Mouse (Mus musculus) gastrocnemius, adult 18-20 months (tissue): ENCODE results near the gene Mief2. TPM values are rescaled to one million over a fixed set of nuclear protein-coding genes. Genes with fewer than 3 reads are reported as not detected.

Source experiments
- DNase-seq: peaks from one replicate; pipeline ENCODE4 v3.0.0; 2021; ENCODE audit warnings: low spot score
- long read RNA-seq, 2 experiments: library from polyadenylated mRNA; stranded (forward); transcript quantifications; one replicate each; pipeline ENCODE4 v2.0.0; 2021
- total RNA-seq, 2 experiments: library from RNA; stranded (reverse); gene quantifications; 2 replicates each; pipeline ENCODE4 v1.2.3; 2021

Gene Mief2
- total RNA-seq, result 10 to 100 TPM; 75.2 to 94.4 TPM
- long read RNA-seq, experiment 1, transcript Mief2-203 (3 exons, 716 nt), result minor isoform, 5 of 120 reads
- long read RNA-seq, experiment 1, transcript Mief2-201 (4 exons, 2,522 nt), result major isoform, 65 of 120 reads
- long read RNA-seq, experiment 1, partial matches to known transcripts, result 27 of 120 reads
- long read RNA-seq, experiment 1, other reads (novel, unspliced or antisense), result 23 of 120 reads
- long read RNA-seq, experiment 2, transcript Mief2-203 (3 exons, 716 nt), result minor isoform, 6 of 89 reads
- long read RNA-seq, experiment 2, transcript Mief2-201 (4 exons, 2,522 nt), result major isoform, 50 of 89 reads
- long read RNA-seq, experiment 2, partial matches to known transcripts, result 15 of 89 reads
- long read RNA-seq, experiment 2, other reads (novel, unspliced or antisense), result 18 of 89 reads

DNA sequence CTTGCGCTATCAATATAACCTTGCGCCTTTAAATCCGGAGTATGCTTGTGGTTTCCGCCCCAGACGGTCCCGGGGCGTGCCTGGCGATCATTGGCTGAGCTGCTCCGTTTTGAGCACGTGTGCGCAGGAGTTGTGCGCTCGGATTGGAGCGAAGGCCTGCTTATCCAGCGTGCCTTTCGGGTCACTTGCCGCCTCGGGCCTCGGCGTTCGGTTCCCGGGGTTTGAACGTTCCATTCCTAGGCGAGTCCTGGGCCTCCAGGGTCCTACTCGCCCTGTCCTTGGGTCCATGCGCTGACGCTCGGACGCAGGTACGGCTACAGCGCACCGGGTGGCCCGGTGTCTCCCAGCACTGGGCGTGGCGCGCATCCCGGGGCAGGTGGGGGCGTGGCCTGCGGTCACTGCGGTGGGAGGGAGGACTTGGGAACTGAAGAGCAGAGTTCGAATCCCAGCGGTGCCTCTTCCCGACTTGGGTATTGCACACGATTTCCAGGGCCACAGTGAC, at the start of gene Mief2:
Mief2 (plus strand) TSS at position 139 of the 502 bp plus-strand sequence.
- DNase-seq, result peak; percentile 96

DNA sequence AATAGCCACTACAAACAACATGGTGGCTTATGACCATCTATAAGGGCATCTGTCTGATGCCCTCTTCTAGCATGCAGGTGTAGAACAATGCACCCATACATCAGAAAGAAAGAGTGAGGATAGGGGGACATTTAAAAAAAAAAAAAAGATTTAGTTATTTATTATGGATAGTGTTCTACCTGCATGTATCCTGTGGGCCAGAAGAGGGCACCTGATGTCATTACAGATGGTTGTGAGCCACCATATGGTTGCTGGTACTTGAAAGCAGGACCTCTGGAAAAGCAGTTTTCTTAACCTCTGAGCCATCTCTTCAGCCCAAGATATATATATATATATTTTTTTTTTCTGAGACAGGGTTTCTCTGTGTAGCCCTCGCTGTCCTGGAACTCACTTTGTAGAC, 32.0 kb upstream of the Mief2 start:
- no peak for DNase-seq

DNA sequence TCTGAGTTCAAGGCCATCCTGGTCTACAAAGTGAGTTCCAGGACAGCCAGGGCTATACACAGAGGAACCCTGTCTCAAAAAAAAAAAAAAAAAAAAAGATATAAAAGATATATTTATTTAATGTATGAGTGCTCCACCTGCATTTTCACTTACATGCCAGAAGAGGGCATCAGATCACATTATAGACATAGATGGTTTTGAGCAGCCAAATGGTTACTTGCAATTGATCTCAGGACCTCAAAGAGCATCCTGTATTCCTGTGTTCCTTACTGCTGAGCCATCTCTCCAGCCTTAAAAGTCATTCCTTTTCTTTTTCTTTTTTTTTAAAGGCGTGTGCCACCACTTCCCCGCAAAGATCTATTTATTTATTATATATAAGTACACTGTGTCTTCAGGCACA, 30.6 kb upstream of the Mief2 start:
- peak; percentile 8 for DNase-seq

DNA sequence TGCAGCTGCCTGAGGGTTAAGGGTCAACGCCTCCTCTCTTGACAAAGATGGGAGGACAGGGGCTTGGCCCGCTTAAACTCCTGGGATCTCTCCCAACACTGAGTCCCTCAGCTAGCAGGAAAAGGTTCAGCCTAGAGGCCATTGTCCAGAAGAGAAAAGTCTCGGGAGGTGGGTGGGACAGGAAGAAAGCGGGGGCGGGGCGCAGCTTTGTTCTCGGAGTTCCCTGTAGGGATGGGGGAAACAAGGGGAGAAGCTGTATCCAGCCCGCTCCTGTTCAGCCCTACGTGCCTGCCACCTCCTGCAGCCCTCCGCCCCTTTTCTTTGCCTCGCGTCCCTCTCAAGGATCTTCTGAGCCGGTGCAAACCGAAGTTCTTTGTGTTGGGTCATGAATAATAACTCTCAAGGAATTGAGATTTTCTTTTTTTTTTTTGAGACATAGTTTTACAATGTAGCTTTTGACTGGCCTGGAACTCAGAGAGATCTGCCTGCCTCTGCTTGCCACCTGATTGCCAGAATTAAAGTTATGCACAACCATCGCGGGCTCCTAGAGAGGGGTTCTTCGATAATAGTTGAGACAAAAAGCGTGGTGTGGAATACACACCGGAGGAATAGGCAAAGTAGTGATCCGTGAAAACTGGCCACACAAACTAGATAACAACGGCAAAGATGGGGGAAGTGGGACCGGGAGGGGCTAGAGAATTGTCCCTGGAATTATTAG, 29.2 kb upstream of the Mief2 start:
- peak; percentile 65 for DNase-seq

DNA sequence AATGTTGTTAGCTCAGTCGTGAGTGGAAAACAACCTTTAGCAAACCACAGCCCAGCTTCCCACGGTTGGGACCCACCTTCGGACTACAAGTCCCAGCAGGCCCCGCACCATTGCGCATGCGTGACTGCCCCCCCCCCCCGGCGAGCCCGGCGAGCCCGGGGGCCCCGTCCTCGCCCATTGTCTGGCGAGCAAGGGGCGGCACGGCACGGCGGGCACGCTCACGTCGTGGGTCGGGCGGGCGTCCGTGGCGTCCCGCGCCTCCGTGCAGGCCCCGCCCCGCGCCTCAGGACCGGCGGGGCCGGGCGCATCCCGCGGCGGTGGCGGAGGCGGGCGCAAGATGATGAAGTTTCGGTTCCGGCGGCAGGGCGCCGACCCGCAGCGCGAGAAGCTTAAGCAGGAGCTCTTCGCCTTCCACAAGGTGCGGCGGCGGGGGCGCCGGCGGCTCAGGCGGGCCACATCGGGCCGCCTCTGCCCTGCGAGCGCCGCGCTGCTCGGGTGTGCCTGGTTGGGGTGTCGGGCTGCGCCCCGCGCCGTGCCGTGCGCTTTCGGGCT, 28.6 kb upstream of the Mief2 start, which contains the start of gene Llgl1:
Llgl1 (plus strand) TSS at position 200 of the 552 bp plus-strand sequence.
- peak; percentile 75 for DNase-seq

DNA sequence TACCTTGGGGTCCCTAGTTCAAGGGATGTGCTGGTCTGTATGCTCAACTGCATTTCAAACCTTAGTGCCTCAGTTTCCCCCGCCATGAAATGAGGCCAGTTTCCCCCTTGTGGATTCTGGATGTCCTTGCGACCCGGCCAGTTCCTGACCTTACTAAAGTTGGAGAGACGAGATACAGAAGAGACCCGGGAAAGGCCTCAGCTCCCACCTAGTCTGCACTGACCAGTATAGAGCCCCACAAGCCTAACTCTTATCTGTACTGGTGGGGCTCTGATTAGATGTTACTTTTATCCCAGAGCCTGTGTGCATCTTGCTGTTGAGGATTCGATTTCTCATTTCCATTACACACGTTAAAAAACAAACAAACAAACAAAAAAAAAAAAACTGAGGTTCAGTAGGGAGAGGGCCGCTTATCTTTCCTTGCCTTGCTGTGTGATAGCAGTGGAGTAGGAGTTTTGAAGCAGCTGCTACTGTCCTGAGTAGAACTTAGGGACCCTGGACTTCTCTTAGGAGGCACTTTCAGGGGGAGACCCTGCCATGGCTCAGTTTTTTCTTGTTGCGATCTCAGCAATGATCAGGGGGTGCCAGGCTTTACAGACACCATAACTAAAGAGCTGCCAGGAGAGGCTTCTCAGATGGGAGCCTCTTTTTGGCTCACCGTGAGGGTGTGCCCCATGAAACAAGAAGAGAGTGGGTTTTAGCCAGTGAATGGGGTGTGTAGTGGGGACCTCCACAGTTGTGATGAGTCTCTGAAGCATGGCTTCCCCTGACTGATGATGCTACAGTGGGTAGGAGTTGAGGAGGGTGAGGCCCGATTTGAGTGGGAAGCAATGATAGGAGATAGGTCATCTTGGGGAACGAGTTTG, 27.6 kb upstream of the Mief2 start:
- peak; percentile 1 for DNase-seq

DNA sequence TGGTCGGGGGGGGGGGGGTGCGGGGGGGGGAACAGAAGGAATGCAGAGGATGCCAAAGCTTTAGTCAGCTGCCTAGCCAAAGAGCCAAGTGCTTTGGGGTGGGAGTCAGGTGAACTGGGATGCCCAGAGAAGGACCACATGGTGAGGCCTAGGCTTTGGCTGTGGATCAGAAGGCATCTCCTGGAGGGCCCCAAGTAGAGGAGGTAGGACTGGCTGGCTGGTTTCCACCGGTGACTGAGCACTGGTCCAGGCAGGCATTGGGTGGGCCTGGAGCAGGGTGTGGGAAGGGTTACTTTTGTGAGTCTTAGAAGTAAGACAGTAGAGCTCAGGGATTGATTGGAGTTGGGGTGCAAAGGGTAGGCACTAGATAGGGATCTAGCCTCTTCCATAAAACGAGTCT, 26.6 kb upstream of the Mief2 start:
- peak; percentile 0 for DNase-seq

DNA sequence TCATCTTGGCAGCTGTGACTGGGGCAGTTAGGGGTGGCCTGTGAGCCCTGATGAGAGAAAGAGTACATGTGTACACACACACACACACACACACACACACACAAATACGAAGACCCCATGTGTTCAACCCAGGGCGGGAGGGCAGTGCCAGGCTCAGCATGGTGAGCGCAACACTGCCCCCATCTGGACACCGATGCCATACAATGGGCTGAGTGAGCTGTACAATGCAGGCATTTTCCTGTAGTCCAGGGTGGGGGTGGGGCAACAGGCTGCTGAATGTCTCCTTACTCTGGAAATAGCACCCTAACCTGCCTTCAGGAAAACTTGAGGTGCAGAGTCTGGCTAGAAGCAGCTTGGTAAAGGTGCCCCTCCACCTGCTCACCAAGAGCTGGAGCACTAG, 25.1 kb upstream of the Mief2 start:
- DNase-seq, result peak; percentile 29

DNA sequence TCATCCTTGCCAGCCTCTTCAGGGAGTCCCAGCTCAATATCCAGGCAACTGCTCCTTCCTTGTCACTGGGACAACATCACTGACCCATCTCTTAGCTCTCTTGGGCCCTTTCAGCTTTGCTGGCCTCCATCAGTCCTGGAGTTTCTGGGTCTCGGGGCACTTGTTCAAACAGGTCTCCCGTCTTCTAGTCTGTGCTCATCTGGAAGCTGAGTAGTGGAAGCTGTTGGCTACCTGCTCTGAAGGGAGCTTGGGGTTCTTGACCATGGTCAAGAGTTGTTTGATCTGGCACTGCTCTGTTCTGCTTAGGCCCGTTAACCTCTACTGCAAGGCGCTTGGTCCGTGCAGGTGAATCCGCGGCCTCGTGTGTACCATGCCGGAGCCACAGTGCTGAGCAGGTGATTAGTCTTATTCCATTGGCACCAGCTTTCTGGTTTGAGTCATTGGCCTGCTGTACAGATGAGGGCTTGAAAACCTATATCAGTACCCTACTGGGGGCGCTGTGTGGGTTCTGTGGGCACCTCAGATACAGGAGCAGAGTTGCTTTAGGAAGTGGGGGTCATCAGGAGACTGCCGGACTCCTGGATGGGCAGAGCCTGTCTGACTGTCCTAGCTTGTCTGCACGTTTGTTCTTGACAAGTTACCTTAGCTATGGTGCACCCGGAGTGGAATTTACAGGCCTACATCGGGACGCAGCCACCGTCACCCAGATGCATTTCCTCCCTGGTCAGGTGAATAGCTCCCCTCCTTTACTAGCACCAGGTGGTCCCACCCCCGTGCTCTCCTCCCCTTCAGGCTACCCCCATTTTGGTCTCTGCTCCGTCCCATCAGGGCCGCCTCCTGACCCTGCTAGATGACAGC, 23.9 kb upstream of the Mief2 start:
- DNase-seq, result peak; percentile 0

DNA sequence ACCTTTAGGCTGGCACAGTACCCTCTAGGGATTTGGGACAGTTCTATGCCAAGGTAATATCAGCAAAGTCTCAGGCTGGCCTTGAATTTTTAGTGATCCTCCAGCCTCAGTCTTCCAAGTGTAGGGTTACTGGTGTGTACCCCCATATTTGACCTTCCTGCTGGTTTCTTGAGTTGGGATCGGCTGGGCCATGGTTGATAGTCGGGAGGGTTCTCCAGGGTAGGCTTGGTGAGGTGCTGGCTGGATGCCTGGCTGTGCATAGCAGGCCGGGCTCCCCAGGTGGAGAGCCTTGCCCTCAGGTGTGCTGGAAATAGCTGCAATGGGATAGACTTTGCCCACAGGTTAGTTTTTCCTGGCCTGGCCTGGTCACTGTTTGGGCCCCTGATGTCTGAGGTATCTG, 22.9 kb upstream of the Mief2 start:
- peak; percentile 0 for DNase-seq

DNA sequence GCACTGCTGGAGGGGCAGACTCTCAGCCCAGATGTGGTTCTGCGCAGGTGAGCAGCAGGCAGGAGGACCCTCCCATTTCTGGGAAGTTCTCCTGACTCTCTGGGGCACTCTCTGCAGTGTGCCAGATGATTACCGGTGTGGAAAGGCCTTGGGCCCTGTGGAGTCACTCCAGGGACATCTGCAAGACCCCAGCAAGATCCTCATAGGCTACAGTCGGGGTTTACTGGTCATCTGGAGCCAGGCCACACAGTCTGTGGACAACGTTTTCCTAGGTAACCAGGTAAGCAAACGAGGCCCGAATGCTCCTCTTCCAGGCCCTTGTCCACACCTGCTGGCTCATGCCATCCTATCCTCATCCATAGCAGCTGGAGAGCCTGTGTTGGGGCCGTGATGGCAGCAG, 22.1 kb upstream of the Mief2 start:
- peak; percentile 8 for DNase-seq

DNA sequence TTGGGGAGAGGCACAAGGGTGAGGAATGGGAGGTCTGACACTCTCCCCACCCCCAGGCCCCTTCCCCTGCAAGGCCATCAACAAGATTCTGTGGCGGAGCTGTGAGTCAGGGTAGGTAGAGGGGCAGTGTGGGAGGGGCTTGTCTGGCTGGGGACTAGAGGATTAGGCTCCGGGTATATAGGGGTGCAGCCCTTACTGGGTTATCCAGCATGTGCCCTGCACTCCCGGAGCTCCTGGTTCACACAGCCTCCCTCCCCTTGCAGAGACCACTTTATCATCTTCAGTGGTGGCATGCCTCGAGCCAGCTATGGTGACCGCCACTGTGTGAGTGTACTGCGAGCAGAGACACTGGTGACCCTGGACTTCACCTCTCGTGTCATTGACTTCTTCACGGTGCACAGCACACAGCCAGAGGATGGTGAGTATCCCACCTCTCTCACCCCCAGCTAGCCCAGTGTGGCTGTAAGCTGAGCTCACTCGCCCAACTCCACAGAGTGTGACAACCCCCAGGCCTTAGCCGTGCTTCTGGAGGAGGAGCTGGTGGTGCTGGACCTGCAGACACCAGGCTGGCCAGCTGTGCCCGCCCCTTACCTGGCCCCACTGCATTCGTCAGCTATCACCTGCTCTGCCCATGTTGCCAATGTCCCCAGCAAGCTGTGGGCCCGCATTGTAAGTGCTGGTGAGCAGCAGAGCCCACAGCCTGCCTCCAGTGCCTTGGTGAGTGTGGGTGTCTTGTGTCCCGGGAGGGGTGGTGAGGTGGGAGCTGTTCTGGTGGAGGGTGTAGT, 21.3 kb upstream of the Mief2 start:
- DNase-seq, result peak; percentile 2

DNA sequence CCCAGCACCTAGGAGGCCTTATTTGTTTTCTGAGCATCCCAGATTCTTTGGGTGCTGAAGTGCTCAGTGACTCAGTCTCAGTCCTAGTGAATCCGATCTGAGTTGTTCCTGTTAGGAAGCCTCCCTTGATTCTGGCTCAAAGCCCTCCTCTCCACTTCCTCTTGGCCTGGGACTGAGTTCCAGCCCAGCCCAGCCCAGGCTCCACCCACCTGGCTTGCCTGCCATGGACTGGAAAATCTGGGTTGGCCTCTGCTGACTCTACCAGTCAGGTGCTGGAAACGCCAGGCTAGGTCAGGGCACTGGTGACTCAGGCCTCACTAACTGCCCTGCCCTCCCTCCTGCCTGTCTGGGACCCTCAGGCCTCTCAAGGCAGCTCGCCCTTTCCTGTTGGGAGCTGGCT, 20.5 kb upstream of the Mief2 start:
- peak; percentile 96 for DNase-seq

DNA sequence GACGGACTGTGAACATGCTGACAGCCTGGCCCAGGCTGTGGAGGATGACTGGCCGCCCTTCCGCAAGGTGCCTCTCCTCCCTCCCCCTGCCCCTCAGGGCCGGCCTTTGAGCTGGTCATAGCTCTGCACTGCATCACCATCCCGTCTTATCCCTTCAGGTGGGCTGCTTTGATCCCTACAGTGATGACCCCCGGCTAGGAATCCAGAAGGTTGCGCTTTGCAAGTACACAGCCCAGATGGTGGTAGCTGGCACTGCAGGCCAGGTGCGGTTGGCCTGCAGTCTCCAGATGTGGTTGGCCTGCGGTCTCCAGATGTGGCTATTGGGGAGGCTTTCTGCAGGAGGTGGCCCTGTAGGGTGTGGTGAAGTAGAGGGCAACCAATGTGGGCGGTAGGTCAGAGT, 19.6 kb upstream of the Mief2 start:
- DNase-seq, result peak; percentile 1

DNA sequence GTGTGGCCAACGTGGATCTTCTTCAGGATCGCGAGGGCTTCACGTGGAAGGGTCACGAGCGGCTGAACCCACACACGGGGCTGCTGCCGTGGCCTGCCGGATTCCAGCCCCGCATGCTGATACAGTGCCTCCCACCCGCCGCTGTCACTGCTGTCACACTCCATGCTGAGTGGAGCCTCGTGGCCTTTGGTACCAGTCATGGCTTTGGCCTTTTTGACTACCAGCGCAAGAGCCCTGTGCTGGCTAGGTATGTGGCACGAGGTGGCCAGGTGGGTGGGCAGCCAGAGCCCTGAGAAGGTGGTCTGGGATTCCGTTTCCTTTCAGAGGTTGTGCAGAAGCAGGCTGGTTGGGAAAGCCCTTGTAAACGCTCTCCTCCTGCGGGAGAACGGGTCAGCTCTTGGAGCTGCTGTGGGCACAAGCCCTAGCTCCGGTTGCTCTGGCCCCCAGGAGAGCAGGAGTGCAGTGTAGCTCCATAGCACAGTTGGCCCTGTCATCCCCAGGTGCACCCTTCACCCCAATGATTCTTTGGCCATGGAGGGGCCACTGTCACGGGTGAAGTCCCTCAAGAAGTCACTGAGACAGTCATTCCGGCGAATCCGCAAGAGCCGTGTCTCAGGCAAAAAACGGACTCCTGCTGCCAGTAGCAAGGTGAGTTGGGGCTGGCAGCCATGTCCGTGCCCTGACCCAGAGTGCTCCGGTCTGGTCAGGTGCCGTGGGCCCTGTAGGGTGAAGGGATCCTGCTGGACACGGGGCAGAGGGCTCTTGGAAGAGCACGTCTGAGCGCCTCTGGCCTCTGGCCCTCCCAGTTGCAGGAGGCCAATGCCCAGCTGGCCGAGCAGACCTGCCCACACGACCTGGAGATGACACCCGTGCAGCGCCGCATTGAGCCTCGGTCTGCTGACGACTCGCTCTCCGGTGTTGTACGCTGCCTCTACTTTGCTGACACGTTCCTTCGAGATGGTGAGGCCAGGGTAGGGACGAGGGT, 18.4 kb upstream of the Mief2 start:
- DNase-seq, result peak; percentile 0

DNA sequence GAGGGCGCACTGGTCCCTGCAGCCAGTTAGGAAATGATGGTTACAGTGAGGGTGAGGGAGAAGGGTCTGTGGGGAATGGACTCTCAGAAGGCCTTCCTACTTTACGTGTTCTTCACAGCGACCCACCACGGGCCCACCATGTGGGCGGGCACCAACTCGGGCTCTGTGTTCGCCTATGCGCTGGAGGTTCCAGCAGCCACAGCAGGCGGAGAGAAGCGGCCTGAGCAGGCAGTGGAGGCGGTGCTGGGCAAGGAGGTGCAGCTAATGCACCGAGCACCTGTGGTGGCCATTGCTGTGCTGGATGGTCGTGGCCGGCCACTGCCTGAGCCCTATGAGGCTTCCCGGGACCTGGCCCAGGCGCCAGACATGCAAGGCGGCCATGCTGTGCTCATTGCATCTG, 17.0 kb upstream of the Mief2 start:
- no peak for DNase-seq

DNA sequence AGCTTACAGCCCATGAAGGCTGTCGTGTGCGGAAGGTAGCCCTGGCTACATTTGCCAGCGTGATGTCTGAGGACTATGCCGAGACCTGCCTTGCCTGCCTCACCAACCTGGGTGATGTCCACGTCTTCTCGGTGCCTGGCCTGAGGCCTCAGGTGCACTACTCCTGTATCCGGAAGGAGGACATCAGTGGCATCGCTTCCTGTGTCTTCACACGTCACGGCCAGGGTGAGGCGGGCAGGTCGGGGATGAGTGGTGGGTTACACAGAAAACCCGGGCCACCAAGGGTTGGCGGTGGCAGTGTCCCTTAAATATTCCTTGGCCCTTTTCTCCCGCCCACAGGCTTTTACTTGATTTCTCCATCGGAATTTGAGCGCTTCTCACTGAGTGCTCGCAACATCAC, 16.2 kb upstream of the Mief2 start:
- no peak for DNase-seq

DNA sequence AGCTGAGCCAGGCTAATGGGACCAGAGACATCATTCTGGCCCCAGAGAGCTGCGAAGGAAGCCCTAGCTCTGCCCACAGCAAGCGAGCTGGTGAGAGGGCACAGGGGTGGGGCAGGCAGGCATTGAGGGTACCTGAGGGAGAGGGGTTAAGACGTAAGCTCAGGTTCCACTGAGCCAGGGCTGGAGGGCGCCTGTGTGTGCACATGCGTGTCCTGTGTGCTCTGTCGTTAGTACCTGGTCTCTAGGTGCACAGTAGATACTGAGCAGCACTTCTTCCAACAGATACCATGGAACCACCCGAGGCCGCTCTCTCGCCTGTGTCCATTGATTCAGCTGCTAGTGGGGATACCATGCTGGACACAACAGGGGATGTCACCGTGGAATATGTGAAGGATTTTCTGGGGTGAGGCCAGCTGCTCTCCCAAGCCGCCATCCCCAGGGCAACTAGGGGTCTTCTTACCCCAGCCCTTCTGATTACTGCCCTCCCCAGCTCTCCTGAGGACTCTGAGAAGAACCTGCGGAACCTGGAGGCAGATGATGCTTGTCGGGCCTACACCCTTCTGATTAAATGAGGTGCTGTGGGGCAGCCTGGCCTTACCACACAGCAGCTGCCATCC, 15.5 kb upstream of the Mief2 start:
- no peak for DNase-seq
